Mouse (Mus musculus) left cerebral cortex, adult 11 months (tissue): ENCODE measurements around the gene Rabac1.

ENCODE experiments used
- DNase-seq: peaks from one replicate; pipeline ENCODE4 v3.0.0; 2022; ENCODE audit warnings: low spot score

Rabac1 gene

GRCm38 (mm10) chr7:24980439-24980838, 7.9 kb upstream of the Rabac1 start:
- DNase-seq: no peak

- DNase-seq: no peak
Measured at GRCm38 (mm10) chr7:24978781-24979180, 6.2 kb upstream of the Rabac1 start.

- no peak for DNase-seq
Measured at GRCm38 (mm10) chr7:24974893-24975595, 2.5 kb upstream of the Rabac1 start.

GRCm38 (mm10) chr7:24973902-24974301, 1.3 kb upstream of the Rabac1 start:
- no peak for DNase-seq

GRCm38 (mm10) chr7:24973208-24973607, 654 bp upstream of the Rabac1 start:
- no peak for DNase-seq

GRCm38 (mm10) chr7:24971261-24971971, 1.1 kb downstream of the Rabac1 start:
- DNase-seq: no peak

GRCm38 (mm10) chr7:24970341-24970740, 2.2 kb downstream of the Rabac1 start:
- no peak for DNase-seq

- DNase-seq: no peak
Measured at GRCm38 (mm10) chr7:24969805-24970204, 2.7 kb downstream of the Rabac1 start.

GRCm38 (mm10) chr7:24968463-24968862, 4.1 kb downstream of the Rabac1 start:
- DNase-seq: no peak

GRCm38 (mm10) chr7:24967966-24968365, 4.6 kb downstream of the Rabac1 start:
- DNase-seq: no peak

GRCm38 (mm10) chr7:24964897-24965535, 7.5 kb downstream of the Rabac1 start:
- peak; percentile 77 for DNase-seq

GRCm38 (mm10) chr7:24964288-24964687, 8.3 kb downstream of the Rabac1 start:
- DNase-seq: no peak

- DNase-seq: no peak
Measured at GRCm38 (mm10) chr7:24955226-24955625, 17.3 kb downstream of the Rabac1 start.

GRCm38 (mm10) chr7:24954450-24954849, 18.1 kb downstream of the Rabac1 start:
- no peak for DNase-seq

GRCm38 (mm10) chr7:24953966-24954365, 18.6 kb downstream of the Rabac1 start:
- DNase-seq: no peak

- DNase-seq: no peak
Measured at GRCm38 (mm10) chr7:24949958-24950623, 22.5 kb downstream of the Rabac1 start.

GRCm38 (mm10) chr7:24948774-24949173, 23.8 kb downstream of the Rabac1 start:
- no peak for DNase-seq

- no peak for DNase-seq
Measured at GRCm38 (mm10) chr7:24947316-24948048, 25.1 kb downstream of the Rabac1 start.

- no peak for DNase-seq
Measured at GRCm38 (mm10) chr7:24944257-24944950, 28.1 kb downstream of the Rabac1 start, which contains the start of gene Gm4881. Gene Gm4881, minus strand, starts transcription at chr7:24944494.

- no peak for DNase-seq
Measured at GRCm38 (mm10) chr7:24943641-24944040, 28.9 kb downstream of the Rabac1 start.

- DNase-seq: no peak
Measured at GRCm38 (mm10) chr7:24931651-24932050, 40.9 kb downstream of the Rabac1 start.
